Mouse (Mus musculus) spleen, postnatal 14 days (tissue): ENCODE results near the gene Ctdsp1.

ENCODE experiments used
- DNase-seq, 2 experiments: peaks; one replicate each; pipeline ENCODE4 v3.0.0; 2021 to 2022; ENCODE audit warnings: low spot score in 2 of 2

Ctdsp1 gene

GRCm38 (mm10) chr1:74376396-74376795 lies 14.9 kb upstream of the Ctdsp1 start:
- DNase-seq = no peak

DNA sequence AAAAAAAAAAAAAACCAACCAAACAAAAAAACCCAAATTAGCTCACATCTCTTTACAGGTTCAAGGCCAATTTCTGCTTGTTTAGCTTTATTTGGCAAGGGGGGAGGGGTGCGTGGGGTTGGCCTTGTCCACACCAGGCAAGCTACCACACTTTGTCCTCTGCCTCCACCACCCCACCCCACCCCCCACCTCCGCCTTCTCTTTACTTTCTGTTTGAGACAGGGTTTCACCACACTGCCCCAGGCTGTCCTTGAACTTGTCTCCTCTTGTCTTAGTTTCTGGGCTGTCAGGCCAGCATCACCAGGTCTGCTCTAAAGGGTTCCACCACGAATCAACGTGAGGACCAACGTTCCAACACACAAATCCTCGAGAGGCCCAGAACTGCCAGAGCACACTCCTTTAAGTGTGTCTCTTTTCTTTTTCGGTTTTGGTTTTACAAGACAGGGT lies 12.2 kb upstream of the Ctdsp1 start:
- DNase-seq = no peak

- no peak for DNase-seq
Observed at GRCm38 (mm10) chr1:74380484-74380883, 10.8 kb upstream of the Ctdsp1 start.

DNA sequence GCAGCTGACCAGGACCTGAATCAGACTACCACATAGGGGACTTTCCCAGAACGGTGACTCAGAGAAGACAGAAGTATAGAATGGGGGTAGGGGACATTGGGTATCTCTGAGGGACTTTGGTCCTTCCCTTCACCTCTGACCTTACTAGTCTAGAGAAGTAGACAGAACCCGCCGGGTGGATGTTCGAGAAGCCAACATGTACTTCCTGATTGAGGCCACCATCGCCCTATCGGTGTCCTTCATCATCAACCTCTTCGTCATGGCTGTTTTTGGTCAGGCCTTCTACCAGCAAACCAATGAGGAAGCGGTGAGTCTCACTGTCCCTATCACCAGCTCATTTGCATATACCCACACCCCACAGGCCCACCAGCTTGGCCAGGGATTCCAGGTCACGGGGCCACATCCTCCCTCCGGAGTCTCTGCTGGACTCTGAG lies 9.7 kb upstream of the Ctdsp1 start:
- no peak for DNase-seq

GRCm38 (mm10) chr1:74383385-74383784 lies 7.9 kb upstream of the Ctdsp1 start:
- DNase-seq = no peak

- DNase-seq = no peak
Observed at GRCm38 (mm10) chr1:74384525-74384924, 6.8 kb upstream of the Ctdsp1 start.

GRCm38 (mm10) chr1:74385064-74385463 lies 6.2 kb upstream of the Ctdsp1 start:
- no peak for DNase-seq

- DNase-seq = no peak
Observed at GRCm38 (mm10) chr1:74385531-74385930, 5.8 kb upstream of the Ctdsp1 start.

DNA sequence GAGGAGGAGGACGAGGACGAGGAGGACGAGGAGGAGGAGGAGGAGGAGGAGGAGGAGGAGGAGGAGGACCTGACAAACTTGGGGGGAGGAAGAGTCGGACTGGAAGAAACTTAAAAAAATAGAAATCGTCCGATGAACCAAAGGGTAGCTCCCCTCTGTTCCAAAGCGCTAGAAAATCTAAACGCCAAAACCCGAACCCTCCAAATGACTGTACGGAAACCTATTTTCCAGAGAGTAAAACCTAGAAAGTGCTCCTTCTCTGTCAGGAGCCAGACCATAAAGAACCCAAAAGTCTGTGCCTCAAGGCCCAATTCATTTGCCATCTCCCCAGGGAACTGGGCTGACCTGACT lies 5.0 kb upstream of the Ctdsp1 start:
- no peak for DNase-seq

DNA sequence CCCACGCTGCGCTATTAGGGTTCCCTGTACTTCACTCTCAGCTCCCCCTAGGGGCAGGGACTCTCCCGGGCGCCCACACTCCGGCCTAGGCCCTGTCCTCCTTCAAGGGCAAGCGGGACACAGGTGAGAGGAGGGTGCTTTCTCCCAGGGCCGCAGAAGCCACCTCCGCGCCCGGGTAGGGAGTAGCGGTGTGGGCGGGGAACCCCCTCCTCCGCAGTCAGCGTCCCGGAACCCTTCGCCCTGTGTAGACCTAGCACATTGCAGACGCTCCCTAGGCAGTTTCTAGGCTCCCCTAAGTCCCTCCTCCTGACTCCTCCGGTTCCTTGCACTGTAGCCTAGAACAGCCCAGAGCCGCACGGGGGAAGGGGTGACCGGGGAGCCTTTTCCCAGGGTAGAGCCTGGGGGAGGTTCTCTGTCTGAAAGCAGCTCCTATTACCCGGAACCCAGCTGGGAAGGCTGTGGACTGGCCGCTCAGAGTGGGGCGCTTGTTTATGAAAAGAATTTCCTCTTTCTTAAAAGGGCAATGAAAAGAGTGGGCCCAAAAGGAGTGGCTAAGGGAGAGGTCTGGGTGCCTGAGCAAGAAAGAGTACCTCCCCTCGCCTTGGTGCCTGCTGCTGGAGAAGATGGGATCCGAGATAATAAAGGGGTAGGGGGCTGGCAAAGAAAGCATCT lies 4.5 kb upstream of the Ctdsp1 start:
- peak; percentile 88 to 93 for DNase-seq

GRCm38 (mm10) chr1:74387386-74387988 lies 3.8 kb upstream of the Ctdsp1 start:
- DNase-seq = no peak

GRCm38 (mm10) chr1:74388398-74388920 lies 2.9 kb upstream of the Ctdsp1 start:
- no peak for DNase-seq

DNA sequence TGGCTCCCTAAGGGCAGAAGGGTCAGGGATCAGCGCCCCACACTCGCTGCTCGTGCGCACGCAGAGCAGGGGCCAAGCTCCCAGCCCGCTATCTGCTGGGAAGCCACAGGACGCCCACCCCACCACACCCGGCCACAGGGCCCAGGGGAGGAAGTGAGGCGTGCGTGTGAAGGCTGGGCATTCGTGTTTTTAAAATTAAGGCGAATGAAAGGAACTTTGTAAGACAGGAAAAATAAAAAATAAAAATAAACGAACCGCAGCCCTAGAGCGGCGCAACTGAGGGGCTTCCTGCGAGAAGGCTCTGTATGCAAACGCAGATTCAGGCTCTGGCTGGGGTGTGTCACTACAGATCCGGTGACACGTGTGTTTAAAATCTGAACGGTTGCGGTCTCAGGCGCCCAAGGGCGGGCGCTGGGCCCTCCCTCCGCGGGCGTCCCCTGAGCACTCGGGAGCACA lies 1.4 kb upstream of the Ctdsp1 start:
- DNase-seq = peak; percentile 37 to 47

DNA sequence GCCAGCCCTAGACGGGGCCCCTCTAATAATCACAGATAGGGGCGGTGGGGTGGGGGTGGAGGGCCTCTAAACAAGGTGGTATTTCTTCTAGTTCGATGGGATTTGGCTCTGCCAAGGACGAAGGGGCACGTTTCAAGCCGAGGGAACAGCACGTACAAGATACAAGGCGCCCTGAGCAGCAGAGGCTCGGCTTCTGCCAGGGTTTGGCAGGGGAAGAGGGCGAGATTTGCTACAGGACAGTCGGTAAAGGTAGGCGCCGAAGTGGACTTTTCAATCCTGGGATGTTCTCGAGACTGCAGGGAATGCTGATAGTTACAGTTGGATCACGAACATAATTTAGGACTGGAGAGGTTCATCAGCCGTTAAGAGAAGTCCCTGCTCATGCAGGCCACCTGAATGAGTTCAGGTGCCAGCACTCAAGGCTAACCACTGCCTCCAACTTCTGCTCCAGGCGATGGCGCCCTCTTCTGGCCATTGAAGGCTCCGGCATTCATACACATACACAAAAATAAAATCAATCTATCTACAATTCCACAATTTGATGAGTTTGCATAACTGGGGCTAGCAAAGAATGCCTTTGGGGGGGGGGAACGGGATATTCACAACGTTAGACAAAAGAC lies 912 bp upstream of the Ctdsp1 start:
- peak; percentile 59 to 75 for DNase-seq

GRCm38 (mm10) chr1:74391844-74392441 lies 634 bp downstream of the Ctdsp1 start:
- peak; percentile 65 to 68 for DNase-seq

DNA sequence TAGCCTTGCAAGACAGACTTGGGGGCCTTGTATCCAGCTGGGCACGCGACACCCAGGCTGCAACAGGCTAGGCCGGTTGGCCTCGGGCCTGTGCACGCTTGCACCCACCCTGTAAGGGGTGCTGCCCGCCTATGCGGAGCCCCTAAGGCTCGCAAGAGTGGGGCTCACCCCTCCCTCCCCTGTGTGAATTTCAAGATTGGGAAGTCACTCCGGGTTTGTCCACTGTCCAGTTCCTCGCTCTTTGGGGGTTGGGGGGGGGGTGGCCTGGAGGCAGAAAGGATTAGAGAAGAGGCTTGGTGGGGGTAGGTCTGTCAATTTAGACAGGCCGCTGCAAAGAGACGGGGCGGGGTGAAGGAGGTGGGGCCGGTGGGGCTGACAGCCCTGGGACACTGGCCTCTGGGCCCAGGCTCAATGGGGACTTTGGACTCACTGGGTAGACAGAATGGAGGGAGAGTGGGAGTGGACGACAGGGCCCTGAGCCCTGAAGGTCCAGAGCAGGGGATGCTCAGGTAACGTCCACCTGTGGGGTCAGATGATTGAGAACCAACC lies 1.2 kb downstream of the Ctdsp1 start:
- no peak for DNase-seq

DNA sequence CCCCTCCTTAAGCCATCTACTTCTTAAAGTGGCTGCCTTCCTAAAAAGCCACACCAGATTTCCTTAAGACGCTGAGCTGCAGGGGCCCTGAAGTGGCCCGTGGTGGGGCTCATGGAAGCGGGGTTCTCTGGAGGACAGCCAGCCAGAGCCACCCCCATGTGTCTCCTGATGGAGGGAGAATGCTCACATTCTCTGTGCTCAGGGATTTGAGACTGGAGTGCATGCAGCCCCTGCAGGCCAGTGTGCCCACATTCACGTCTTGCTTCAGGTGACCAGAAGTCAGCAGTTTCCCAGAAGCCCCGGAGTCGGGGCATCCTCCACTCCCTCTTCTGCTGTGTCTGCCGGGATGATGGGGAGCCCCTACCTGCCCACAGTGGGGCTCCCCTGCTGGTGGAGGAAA lies 1.7 kb downstream of the Ctdsp1 start:
- no peak for DNase-seq

GRCm38 (mm10) chr1:74393697-74394096 lies 2.4 kb downstream of the Ctdsp1 start:
- DNase-seq = no peak

- DNase-seq = no peak
Observed at GRCm38 (mm10) chr1:74394311-74394710, 3.0 kb downstream of the Ctdsp1 start.

DNA sequence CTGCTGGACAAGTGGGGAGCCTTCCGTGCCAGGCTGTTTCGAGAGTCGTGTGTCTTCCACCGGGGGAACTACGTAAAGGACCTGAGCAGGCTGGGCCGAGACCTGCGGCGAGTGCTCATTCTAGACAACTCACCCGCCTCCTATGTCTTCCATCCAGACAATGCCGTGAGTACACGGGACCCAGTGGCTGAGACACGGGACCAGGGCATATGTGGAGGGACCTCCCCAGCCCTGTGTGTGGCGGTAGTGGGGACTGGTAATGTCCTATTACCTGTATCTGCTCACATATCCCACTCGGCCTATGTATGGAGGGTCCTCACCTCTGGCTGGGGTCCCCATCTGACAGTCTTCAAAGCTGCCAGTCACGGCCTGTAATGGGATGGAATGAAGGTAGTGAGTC lies 3.5 kb downstream of the Ctdsp1 start:
- DNase-seq = no peak

DNA sequence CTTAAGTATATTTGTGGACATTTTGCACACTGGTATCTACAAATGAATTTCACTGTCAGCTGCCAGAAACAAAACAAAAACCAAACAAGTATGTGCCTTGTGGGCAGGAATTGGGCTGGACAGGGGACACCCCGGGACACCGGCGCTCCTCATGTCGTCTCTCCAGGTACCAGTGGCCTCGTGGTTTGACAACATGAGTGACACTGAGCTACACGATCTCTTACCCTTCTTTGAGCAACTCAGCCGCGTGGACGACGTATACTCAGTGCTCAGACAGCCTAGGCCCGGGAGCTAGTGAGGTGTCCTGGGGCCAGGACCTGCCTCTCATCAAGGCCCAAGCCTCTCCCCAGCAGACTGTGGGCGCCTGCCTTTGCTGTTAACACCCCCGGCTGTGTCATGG lies 4.0 kb downstream of the Ctdsp1 start:
- DNase-seq = no peak
